Mouse (Mus musculus) E14TG2a.4 (cell line): ENCODE results near the gene Als2.

Source experiments
- H3K27me3 ChIP-seq: 2 replicates; pipeline ENCODE4 v1.6.1; 2014; ENCODE audit warnings: low read length, control low read depth; ENCODE audit not compliant: insufficient read depth
- H3K36me3 ChIP-seq: 2 replicates; pipeline ENCODE4 v1.6.1; 2014; ENCODE audit warnings: low read length, control low read depth; ENCODE audit not compliant: insufficient read depth
- H3K4me1 ChIP-seq: replicated peaks from 2 replicates; pipeline ENCODE4 v1.6.1; 2014; ENCODE audit warnings: low read depth, low read length, control low read depth
- H3K4me3 ChIP-seq: replicated peaks from 2 replicates; pipeline ENCODE4 v1.5.1; 2014; ENCODE audit warnings: mild to moderate bottlenecking, low read length
- H3K9me3 ChIP-seq: 2 replicates; pipeline ENCODE4 v1.6.1; 2014; ENCODE audit warnings: low read length, control low read depth
- CTCF ChIP-seq: conservative IDR thresholded peaks from 2 replicates; pipeline ENCODE4 v1.5.1; 2014; ENCODE audit warnings: low read length
- NANOG ChIP-seq: IDR thresholded peaks from 2 replicates; pipeline ENCODE4 v1.6.1; 2014; ENCODE audit warnings: borderline replicate concordance, low read length, mixed read lengths
- POU5F1 ChIP-seq: IDR thresholded peaks from 2 replicates; pipeline ENCODE4 v1.6.1; 2014; ENCODE audit warnings: low read length, borderline replicate concordance

The Als2 gene

DNA sequence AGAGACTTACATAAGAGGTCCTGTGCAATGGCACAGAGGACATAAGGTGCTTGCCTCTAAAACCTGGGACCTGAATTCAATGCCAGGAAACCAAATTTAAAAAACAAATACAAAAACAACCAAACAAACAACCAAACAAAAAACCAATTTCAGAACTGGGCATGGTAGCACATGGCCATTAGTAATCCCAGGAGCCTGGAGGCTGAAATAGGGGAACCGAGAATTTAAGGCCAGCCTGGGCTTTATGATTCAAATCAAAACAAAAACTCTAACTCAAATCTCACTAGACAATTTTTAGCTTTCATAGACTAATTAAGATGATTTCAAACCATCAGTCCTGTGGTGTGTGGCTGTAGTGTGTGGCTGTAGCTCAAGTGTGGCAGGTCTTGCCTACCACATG, 32.5 kb downstream of the Als2 start:
- no peaks in the 10 kb centered on the region for H3K27me3 ChIP-seq
- no peaks in the 10 kb centered on the region for H3K9me3 ChIP-seq
- TF ChIP-seq POU5F1 (no peak), NANOG (no peak), CTCF (no peak)
- peaks cover 83% of the 10 kb centered on the region for H3K36me3 ChIP-seq
- H3K4me1 ChIP-seq: no peaks in the 10 kb centered on the region
- H3K4me3 ChIP-seq: no peak overlapping the region

- Histone ChIP-seq H3K4me3 (no peak overlapping the region), H3K4me1 (no peaks in the 10 kb centered on the region), H3K27me3 (no peaks in the 10 kb centered on the region), H3K9me3 (no peaks in the 10 kb centered on the region), H3K36me3 (peaks cover 81% of the 10 kb centered on the region)
- TF ChIP-seq CTCF: no peak
Observed at GRCm38 (mm10) chr1:59202367-59202766, 34.7 kb downstream of the Als2 start.

GRCm38 (mm10) chr1:59201561-59201960, 35.5 kb downstream of the Als2 start:
- H3K4me1 ChIP-seq: no peaks in the 10 kb centered on the region
- H3K36me3 ChIP-seq: peaks cover 79% of the 10 kb centered on the region
- TF ChIP-seq CTCF: no peak
- H3K9me3 ChIP-seq: no peaks in the 10 kb centered on the region
- H3K4me3 ChIP-seq: no peak overlapping the region
- H3K27me3 ChIP-seq: no peaks in the 10 kb centered on the region

GRCm38 (mm10) chr1:59200960-59201359, 36.1 kb downstream of the Als2 start:
- H3K4me3 ChIP-seq: no peak overlapping the region
- TF ChIP-seq POU5F1 (no peak), CTCF (no peak), NANOG (no peak)
- H3K4me1 ChIP-seq: no peaks in the 10 kb centered on the region
- H3K36me3 ChIP-seq: peaks cover 84% of the 10 kb centered on the region
- no peaks in the 10 kb centered on the region for H3K9me3 ChIP-seq
- no peaks in the 10 kb centered on the region for H3K27me3 ChIP-seq

GRCm38 (mm10) chr1:59194979-59195378, 42.1 kb downstream of the Als2 start:
- TF ChIP-seq CTCF (no peak), POU5F1 (no peak), NANOG (no peak)
- Histone ChIP-seq H3K4me1 (no peaks in the 10 kb centered on the region), H3K27me3 (no peaks in the 10 kb centered on the region), H3K9me3 (no peaks in the 10 kb centered on the region), H3K4me3 (no peak overlapping the region), H3K36me3 (peaks cover 66% of the 10 kb centered on the region)

DNA sequence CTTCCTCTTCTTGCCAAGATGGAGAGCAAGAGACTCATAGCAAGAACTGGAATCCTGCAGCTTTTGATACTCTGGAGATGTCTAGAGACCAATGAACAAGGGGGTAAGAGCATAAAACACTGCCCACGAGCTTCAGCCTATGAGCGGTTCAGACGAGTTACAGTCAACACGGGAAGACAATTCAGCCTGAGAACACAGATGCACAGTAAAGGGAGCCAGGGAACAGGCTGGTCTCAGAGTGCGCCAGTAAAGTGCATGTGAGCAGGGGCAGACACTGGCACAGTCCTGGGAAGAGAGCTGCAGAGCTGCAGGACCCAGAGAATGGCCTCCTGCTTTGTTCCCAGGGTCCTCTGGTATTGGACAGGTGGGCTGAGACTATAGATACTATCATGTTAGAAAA, 49.2 kb downstream of the Als2 start:
- TF ChIP-seq NANOG (no peak), POU5F1 (no peak), CTCF (no peak)
- H3K27me3 ChIP-seq: no peaks in the 10 kb centered on the region
- no peaks in the 10 kb centered on the region for H3K9me3 ChIP-seq
- peaks cover 65% of the 10 kb centered on the region for H3K36me3 ChIP-seq
- no peak overlapping the region for H3K4me3 ChIP-seq
- H3K4me1 ChIP-seq: no peaks in the 10 kb centered on the region

DNA sequence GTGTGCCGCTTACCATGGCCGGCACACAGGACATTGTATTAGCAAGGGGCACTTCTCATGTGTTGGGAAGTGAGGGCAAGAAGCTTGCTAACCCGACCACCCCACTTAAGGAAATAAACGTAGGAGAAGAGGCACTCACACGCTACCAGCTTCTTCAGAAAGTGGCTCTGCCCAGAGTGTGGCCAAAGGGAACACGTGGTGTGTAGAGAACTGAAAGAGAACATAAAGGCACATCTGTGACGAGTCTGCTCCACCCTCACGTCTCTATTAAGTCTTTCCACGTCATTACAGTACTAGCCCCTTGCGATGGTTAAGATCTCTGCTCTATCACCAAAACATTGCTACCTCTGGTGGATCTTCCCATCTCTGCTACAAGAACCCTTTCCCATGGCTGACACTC, 50.7 kb downstream of the Als2 start:
- TF ChIP-seq POU5F1 (no peak), CTCF (no peak), NANOG (no peak)

DNA sequence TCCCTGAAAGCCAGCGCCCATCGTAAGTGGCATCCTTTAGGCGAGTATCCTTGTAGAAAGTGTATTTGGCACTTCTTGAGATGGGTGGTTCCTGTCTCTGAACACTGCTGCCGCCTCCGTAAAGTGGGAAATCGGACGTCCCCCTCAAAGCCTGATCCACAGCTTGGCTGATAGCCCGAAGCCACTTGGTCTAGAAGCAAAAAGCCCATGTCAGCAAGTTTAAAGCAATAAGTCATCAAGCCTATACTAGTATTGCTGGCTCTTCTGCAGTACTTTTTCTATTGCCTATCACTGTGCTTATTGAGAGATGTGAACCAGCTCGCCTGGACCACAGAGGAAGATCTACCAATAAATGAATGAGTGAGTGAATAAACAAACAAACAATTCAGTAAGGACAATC, 51.6 kb downstream of the Als2 start:
- no peak for TF ChIP-seq CTCF
- no peak for TF ChIP-seq POU5F1
- TF ChIP-seq NANOG: no peak
- H3K9me3 ChIP-seq: no peaks in the 10 kb centered on the region
- H3K27me3 ChIP-seq: no peaks in the 10 kb centered on the region
- H3K36me3 ChIP-seq: peaks cover 69% of the 10 kb centered on the region
- no peaks in the 10 kb centered on the region for H3K4me1 ChIP-seq
- no peak overlapping the region for H3K4me3 ChIP-seq

More for the DNA sequence above, 50.7 kb downstream of the Als2 start:
- Histone ChIP-seq H3K4me3 (no peak overlapping the region), H3K27me3 (no peaks in the 10 kb centered on the region), H3K9me3 (no peaks in the 10 kb centered on the region), H3K4me1 (no peaks in the 10 kb centered on the region), H3K36me3 (peaks cover 64% of the 10 kb centered on the region)

- H3K36me3 ChIP-seq: peaks cover 82% of the 10 kb centered on the region
- H3K4me1 ChIP-seq: no peaks in the 10 kb centered on the region
- TF ChIP-seq CTCF (no peak), POU5F1 (no peak), NANOG (no peak)
- no peaks in the 10 kb centered on the region for H3K27me3 ChIP-seq
- no peak overlapping the region for H3K4me3 ChIP-seq
- H3K9me3 ChIP-seq: no peaks in the 10 kb centered on the region
Observed at GRCm38 (mm10) chr1:59183045-59183444, 54.0 kb downstream of the Als2 start.
